Mouse (Mus musculus): ENCODE data around the gene Khdc3. TPM values are rescaled to one million over a fixed set of nuclear protein-coding genes. Genes with fewer than 3 reads are reported as not detected.

The Khdc3 gene
- polyA plus RNA-seq, 1 experiment from 2014 or later, result 0.16 TPM

GRCm38 (mm10) chr9:73090121-73090520 is 11.5 kb upstream of the Khdc3 start:
- Histone ChIP-seq H3K27me3 (replicated peaks; ENCODE audit: control insufficient read depth, insufficient read depth, low read length) (no peaks in the 10 kb centered on the region), H3K9ac (ENCODE audit: low read depth, low read length) (no peak overlapping the region), H3K27ac (ENCODE audit: low read depth, low read length) (no peak overlapping the region), H3K36me3 (ENCODE audit: control insufficient read depth, insufficient read depth) (no peaks in the 10 kb centered on the region), H3K4me2 (replicated peaks; ENCODE audit: low read depth) (no peak overlapping the region), H3K4me3 (ENCODE audit: low read depth, low read length) (no peak overlapping the region), H3K9me3 (ENCODE audit: control insufficient read depth) (no peaks in the 10 kb centered on the region), H3K4me1 (replicated peaks; ENCODE audit: control insufficient read depth, insufficient read depth, low read length) (no peaks in the 10 kb centered on the region)
- no peak for ATAC-seq
- TF ChIP-seq CTCF (IDR thresholded peaks at IDR 0.05; ENCODE audit: low read depth), result no peak
- 83% methylated on average over 10 of the region's 10 CpGs for WGBS

GRCm38 (mm10) chr9:73091747-73092146 is 9.9 kb upstream of the Khdc3 start:
- WGBS, result 0% methylated on average over 1 of the region's 1 CpGs
- Histone ChIP-seq H3K27me3 (replicated peaks; ENCODE audit: control insufficient read depth, insufficient read depth, low read length) (no peaks in the 10 kb centered on the region), H3K27ac (ENCODE audit: low read depth, low read length) (no peak overlapping the region), H3K4me1 (replicated peaks; ENCODE audit: control insufficient read depth, insufficient read depth, low read length) (no peaks in the 10 kb centered on the region), H3K9me3 (ENCODE audit: control insufficient read depth) (no peaks in the 10 kb centered on the region), H3K4me3 (ENCODE audit: low read depth, low read length) (no peak overlapping the region), H3K4me2 (replicated peaks; ENCODE audit: low read depth) (no peak overlapping the region), H3K9ac (ENCODE audit: low read depth, low read length) (no peak overlapping the region), H3K36me3 (ENCODE audit: control insufficient read depth, insufficient read depth) (no peaks in the 10 kb centered on the region)
- TF ChIP-seq CTCF (IDR thresholded peaks at IDR 0.05; ENCODE audit: low read depth), result peak; percentile 98
- ATAC-seq, result no peak

GRCm38 (mm10) chr9:73094580-73094979 is 7.1 kb upstream of the Khdc3 start:
- peak; percentile 70 for ATAC-seq
- H3K4me3 ChIP-seq (ENCODE audit: low read depth, low read length), result no peak overlapping the region
- no peak overlapping the region for H3K9ac ChIP-seq (ENCODE audit: low read depth, low read length)
- TF ChIP-seq CTCF (IDR thresholded peaks at IDR 0.05; ENCODE audit: low read depth), result no peak
- H3K36me3 ChIP-seq (ENCODE audit: control insufficient read depth, insufficient read depth), result no peaks in the 10 kb centered on the region
- WGBS, result 17% methylated on average over 17 of the region's 17 CpGs
- H3K4me1 ChIP-seq (replicated peaks; ENCODE audit: control insufficient read depth, insufficient read depth, low read length), result no peaks in the 10 kb centered on the region
- H3K4me2 ChIP-seq (replicated peaks; ENCODE audit: low read depth), result no peak overlapping the region; the same call in 1 of the 2 replicates
- no peak overlapping the region for H3K27ac ChIP-seq (ENCODE audit: low read depth, low read length)
- H3K9me3 ChIP-seq (ENCODE audit: control insufficient read depth), result no peaks in the 10 kb centered on the region
- no peaks in the 10 kb centered on the region for H3K27me3 ChIP-seq (replicated peaks; ENCODE audit: control insufficient read depth, insufficient read depth, low read length)

GRCm38 (mm10) chr9:73097898-73098297 is 3.7 kb upstream of the Khdc3 start:
- TF ChIP-seq CTCF (IDR thresholded peaks at IDR 0.05; ENCODE audit: low read depth), result no peak
- Histone ChIP-seq H3K27me3 (replicated peaks; ENCODE audit: control insufficient read depth, insufficient read depth, low read length) (no peaks in the 10 kb centered on the region; the same call in 1 of the 2 replicates), H3K27ac (ENCODE audit: low read depth, low read length) (no peak overlapping the region), H3K4me3 (ENCODE audit: low read depth, low read length) (no peak overlapping the region), H3K36me3 (ENCODE audit: control insufficient read depth, insufficient read depth) (no peaks in the 10 kb centered on the region), H3K4me2 (replicated peaks; ENCODE audit: low read depth) (no peak overlapping the region), H3K9me3 (ENCODE audit: control insufficient read depth) (no peaks in the 10 kb centered on the region), H3K9ac (ENCODE audit: low read depth, low read length) (no peak overlapping the region), H3K4me1 (replicated peaks; ENCODE audit: control insufficient read depth, insufficient read depth, low read length) (no peaks in the 10 kb centered on the region)
- ATAC-seq, result no peak
- 73% methylated on average over 2 of the region's 2 CpGs for WGBS

- Histone ChIP-seq H3K4me2 (replicated peaks; ENCODE audit: low read depth) (peak within 1 kb of the TSS; percentile 84), H3K36me3 (ENCODE audit: control insufficient read depth, insufficient read depth) (no peaks in the 10 kb centered on the region), H3K9ac (ENCODE audit: low read depth, low read length) (peak within 1 kb of the TSS; percentile 45; the same call in 1 of the 2 replicates), H3K4me3 (ENCODE audit: low read depth, low read length) (peak within 1 kb of the TSS; percentile 39), H3K27ac (ENCODE audit: low read depth, low read length) (no peak within 1 kb of the TSS), H3K4me1 (replicated peaks; ENCODE audit: control insufficient read depth, insufficient read depth, low read length) (peaks cover 5% of the 10 kb centered on the region; the same call in 1 of the 2 replicates), H3K9me3 (ENCODE audit: control insufficient read depth) (no peaks in the 10 kb centered on the region), H3K27me3 (replicated peaks; ENCODE audit: control insufficient read depth, insufficient read depth, low read length) (peaks cover 3% of the 10 kb centered on the region; the same call in 1 of the 2 replicates)
- no peak for ATAC-seq
- WGBS, result 95% methylated on average over 4 of the region's 4 CpGs
- TF ChIP-seq CTCF (IDR thresholded peaks at IDR 0.05; ENCODE audit: low read depth), result no peak
Observed at GRCm38 (mm10) chr9:73102181-73102580, 545 bp downstream of the Khdc3 start, which contains the start of gene Gm20509. TSS of gene Gm20509 (plus strand) at chr9:73102470.

- 3% methylated on average over 60 of the region's 60 CpGs for WGBS
- H3K27ac ChIP-seq (ENCODE audit: low read depth, low read length), result no peak overlapping the region
- H3K4me3 ChIP-seq (ENCODE audit: low read depth, low read length), result peak overlapping the region; percentile 39
- no peaks in the 10 kb centered on the region for H3K36me3 ChIP-seq (ENCODE audit: control insufficient read depth, insufficient read depth)
- H3K4me2 ChIP-seq (replicated peaks; ENCODE audit: low read depth), result peak overlapping the region; percentile 84
- peaks cover 3% of the 10 kb centered on the region; the same call in 1 of the 2 replicates for H3K27me3 ChIP-seq (replicated peaks; ENCODE audit: control insufficient read depth, insufficient read depth, low read length)
- peak overlapping the region; percentile 45; the same call in 1 of the 2 replicates for H3K9ac ChIP-seq (ENCODE audit: low read depth, low read length)
- ATAC-seq, result peak; percentile 36
- no peak for TF ChIP-seq CTCF (IDR thresholded peaks at IDR 0.05; ENCODE audit: low read depth)
- no peaks in the 10 kb centered on the region for H3K9me3 ChIP-seq (ENCODE audit: control insufficient read depth)
- H3K4me1 ChIP-seq (replicated peaks; ENCODE audit: control insufficient read depth, insufficient read depth, low read length), result peaks cover 5% of the 10 kb centered on the region; the same call in 1 of the 2 replicates
Observed at GRCm38 (mm10) chr9:73103159-73103879, 1.7 kb downstream of the Khdc3 start.
